Mouse (Mus musculus) subcutaneous adipose tissue, adult 2 months (tissue): ENCODE measurements around the gene Btbd35f6. TPM values are rescaled to one million over a fixed set of nuclear protein-coding genes. Genes with fewer than 3 reads are reported as not detected.

Experiments used
- polyA plus RNA-seq: library from polyadenylated mRNA; depleted of rRNA; stranded (reverse); fragments of >200 nt; gene quantifications from 2 replicates; pipeline ENCODE4 v1.2.3, GENCODE M21; 2012; ENCODE audit warnings: low replicate concordance; rRNA removed

Gene Btbd35f6
- not detected in 2 replicates for polyA plus RNA-seq

GRCm38 (mm10) chrX:33956440-33956839 is at the start of gene Btbd35f6:
Gene Btbd35f6 (minus strand): TSS chrX:33956540.

GRCm38 (mm10) chrX:33986716-33987115 is 30.4 kb upstream of the Btbd35f6 start, which contains the start of gene Gm21870:
Gene Gm21870 (minus strand): TSS chrX:33986816.

Other genes with a start within 250 kb of the Btbd35f6 start
- gene Gm21870, start 30.3 kb upstream of the Btbd35f6 start, polyA plus RNA-seq, result not detected in 2 replicates
- not detected in 2 replicates for gene Btbd35f9, start 205.0 kb upstream of the Btbd35f6 start, polyA plus RNA-seq